Mouse (Mus musculus) liver, postnatal 0 days (tissue): ENCODE data around the gene Gpr84.

ENCODE experiments used
- CTCF ChIP-seq: sonication (generic); IDR thresholded peaks from 2 replicates; pipeline ENCODE4 v1.5.1; 2016; ENCODE audit warnings: antibody characterized with exemption, low read depth
- EP300 ChIP-seq: IDR thresholded peaks from 2 replicates; pipeline ENCODE4 v1.6.1; 2016; ENCODE audit warnings: antibody characterized with exemption, low read depth, mild to moderate bottlenecking

- TF ChIP-seq CTCF = no peak
- no peak for TF ChIP-seq EP300
Measured at GRCm38 (mm10) chr15:103359122-103359510, 48.7 kb upstream of the Gpr84 start.
